Mouse (Mus musculus): Measurements from ENCODE around the gene Itsn2. TPM values are rescaled to one million over a fixed set of nuclear protein-coding genes. Genes with fewer than 3 reads are reported as not detected.

Itsn2 gene
- polyA plus RNA-seq (2015; fragmentation: Nextera tagmentation; extraction: Ambion mirVana) = 24.5 and 30.8 TPM in 2 replicates

DNA sequence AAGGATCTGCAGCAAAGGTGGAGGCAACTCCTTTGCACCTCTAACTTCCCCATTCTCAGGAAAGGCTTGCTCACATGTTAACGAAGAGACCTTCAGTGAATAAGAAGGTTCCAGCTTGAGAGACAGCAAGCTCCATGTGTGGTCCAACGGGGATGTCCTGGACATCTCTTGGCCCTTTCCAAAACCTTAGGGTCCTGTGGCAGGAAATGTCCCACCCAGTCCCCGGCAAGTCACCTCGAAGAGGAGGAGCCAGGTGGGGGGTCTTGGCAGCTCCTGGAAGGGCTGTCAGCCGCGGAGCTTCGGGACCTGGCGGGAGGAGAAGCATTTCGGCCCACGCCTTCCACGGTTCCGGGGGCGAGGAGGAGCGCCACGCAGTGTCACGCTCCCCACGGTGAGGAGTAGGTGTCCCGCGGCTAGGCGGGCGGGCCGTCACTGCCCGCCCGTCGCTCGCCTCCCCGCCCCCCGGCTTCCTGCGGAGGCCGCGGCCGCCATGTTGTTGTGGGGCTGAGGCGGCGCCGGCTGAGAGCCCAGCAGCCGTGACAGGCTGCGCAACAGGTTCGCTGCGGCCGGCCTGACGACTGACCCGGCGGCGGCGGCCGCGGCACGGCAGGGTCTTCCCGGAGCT is at the start of gene Itsn2, which contains the start of gene Gm3625:
Gene Itsn2, plus strand, starts transcription at position 98 of the 625 bp plus-strand sequence.
Gene Gm3625, minus strand, starts transcription at position 387 of the 625 bp plus-strand sequence.

DNA sequence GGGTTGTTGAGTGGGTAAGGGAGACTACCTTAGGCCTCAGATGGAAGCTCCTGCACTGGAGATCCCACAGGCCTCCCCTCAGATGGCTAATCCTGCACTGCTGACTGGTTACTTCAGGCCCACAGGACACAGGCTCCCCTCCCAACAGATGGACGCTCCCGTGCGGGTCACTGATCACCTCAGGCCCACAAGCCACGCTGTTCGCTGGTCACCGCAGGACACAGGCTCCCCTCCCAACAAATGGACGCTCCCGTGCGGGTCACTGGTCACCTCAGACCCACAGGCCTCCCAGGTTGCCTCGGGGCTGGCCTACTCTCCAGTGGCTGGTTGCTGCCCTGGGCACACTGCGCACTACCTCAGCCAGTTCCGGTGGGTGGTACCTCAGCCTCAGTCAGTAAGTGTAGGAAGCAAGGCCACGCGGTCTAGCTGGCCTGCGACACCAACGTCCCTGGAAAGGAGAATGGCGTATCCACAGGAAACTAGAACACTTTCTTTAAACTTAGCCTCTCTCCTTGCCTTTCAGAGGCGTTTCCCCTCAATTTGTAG is 145.7 kb downstream of the Itsn2 start, which contains the start of gene Fam228a:
Gene Fam228a, minus strand, starts transcription at position 400 of the 546 bp plus-strand sequence.

Other genes with a start within 250 kb of the Itsn2 start
- 3.8 and 4.9 TPM in 2 replicates for gene Ncoa1, start 115.5 kb upstream of the Itsn2 start, polyA plus RNA-seq (2015; fragmentation: Nextera tagmentation; extraction: Ambion mirVana)
- not detected in 2 replicates for gene Gm3625, start 289 bp downstream of the Itsn2 start, polyA plus RNA-seq (2015; fragmentation: Nextera tagmentation; extraction: Ambion mirVana)
- gene Fam228a, start 145.8 kb downstream of the Itsn2 start, polyA plus RNA-seq (2015; fragmentation: Nextera tagmentation; extraction: Ambion mirVana) = 0.12 TPM in 1 of 2 replicates, not detected in the other
- 1.1 and 1.3 TPM in 2 replicates for gene Pfn4, start 176.4 kb downstream of the Itsn2 start, polyA plus RNA-seq (2015; fragmentation: Nextera tagmentation; extraction: Ambion mirVana)
- 0.63 and 0.65 TPM in 2 replicates for gene Fam228b, start 176.6 kb downstream of the Itsn2 start, polyA plus RNA-seq (2015; fragmentation: Nextera tagmentation; extraction: Ambion mirVana)
- gene Sf3b6, start 224.9 kb downstream of the Itsn2 start, polyA plus RNA-seq (2015; fragmentation: Nextera tagmentation; extraction: Ambion mirVana) = 256 and 261 TPM in 2 replicates
- 6.2 and 7.9 TPM in 2 replicates for gene Fkbp1b, start 249.0 kb downstream of the Itsn2 start, polyA plus RNA-seq (2015; fragmentation: Nextera tagmentation; extraction: Ambion mirVana)

Measured in urinary bladder, postnatal 0 days (tissue).